In genomic region chr7:124171992-124172391, GRCm38 (mm10) we compare ENCODE assay signal across 14 mouse cellular contexts.
A peak's percentile ranks its signal among the peaks of the same experiment; 100 is the strongest.
DNase-seq lines count a peak whose midpoint lies in the region; ATAC-seq and TF ChIP-seq lines count a peak whose summit lies in the region.
"Had no signal": no experiment of that assay in that cellular context is flagged by ENCODE, and none has a peak within 500 bp of the region (broad histone marks: within the 10 kb centered on the region; RNA-seq: fewer than 3 reads in every experiment).

No protein-coding gene starts in this region.

- intact Hi-C loops in heart, postnatal 14 days (cut with DNase I): no loop called here

- no peak for TF ChIP-seq POLR2A in thymus, adult 2 months (IDR thresholded peaks at IDR 0.05; ENCODE audit: control insufficient read depth, extremely low read depth, insufficient read depth, low read length, poor library complexity)

- no peak for TF ChIP-seq CTCF in thymus, adult 2 months (IDR thresholded peaks at IDR 0.05; ENCODE audit: borderline replicate concordance, control insufficient read depth, extremely low read depth, insufficient read depth, low read length, poor library complexity)

- no peaks in the 10 kb centered on the region for H3K36me3 ChIP-seq in kidney, embryonic 15.5 days
- no peaks in the 10 kb centered on the region for H3K36me3 ChIP-seq in thymus, adult 2 months (ENCODE audit: control insufficient read depth, insufficient read depth, low read length)
- H3K36me3 ChIP-seq: hindbrain, embryonic 15.5 days had no signal

- H3K27me3 ChIP-seq in kidney, embryonic 15.5 days: no peaks in the 10 kb centered on the region
- no peaks in the 10 kb centered on the region for H3K27me3 ChIP-seq in thymus, adult 2 months (ENCODE audit: control insufficient read depth, insufficient read depth, low read length)
- H3K27me3 ChIP-seq: hindbrain, embryonic 15.5 days had no signal

- H3K4me1 ChIP-seq in kidney, embryonic 15.5 days: no peaks in the 10 kb centered on the region
- no peaks in the 10 kb centered on the region for H3K4me1 ChIP-seq in thymus, adult 2 months (replicated peaks; ENCODE audit: control insufficient read depth, insufficient read depth, low read length)
- H3K4me1 ChIP-seq: hindbrain, embryonic 15.5 days had no signal

- no peak overlapping the region for H3K27ac ChIP-seq in kidney, embryonic 15.5 days
- H3K27ac ChIP-seq in thymus, adult 2 months (ENCODE audit: control insufficient read depth, insufficient read depth, low read length): no peak overlapping the region
- H3K27ac ChIP-seq: hindbrain, embryonic 15.5 days had no signal

- no peaks in the 10 kb centered on the region for H3K9me3 ChIP-seq in kidney, embryonic 15.5 days (replicated peaks)
- H3K9me3 ChIP-seq: hindbrain, embryonic 15.5 days had no signal

- no peak overlapping the region for H3K4me3 ChIP-seq in kidney, embryonic 15.5 days (replicated peaks)
- no peak overlapping the region for H3K4me3 ChIP-seq in thymus, adult 2 months (ENCODE audit: control insufficient read depth, insufficient read depth, low read length)
- H3K4me3 ChIP-seq: hindbrain, embryonic 15.5 days; myocyte had no signal

- DNase-seq in cerebellum, postnatal 10 days: peak; percentile 78 to 80
- DNase-seq in cerebellum, adult 8-10 months: no peak
- DNase-seq in kidney, adult 18-20 months: peak; percentile 10
- peak; percentile 71 for DNase-seq in brain, adult 2 months (ENCODE audit: low read depth, low spot score)
- DNase-seq in kidney, postnatal 4 days: peak; percentile 24 to 38
- DNase-seq in heart, postnatal 14 days: no peak
- DNase-seq in thymus, adult 2 months: no peak
- DNase-seq: adrenal gland, postnatal 14 days; lung, adult 18-20 months; lung, postnatal 36 days had no signal

- no peak overlapping the region for H3K4me2 ChIP-seq in kidney, embryonic 15.5 days
- H3K4me2 ChIP-seq: hindbrain, embryonic 15.5 days; midbrain, embryonic 11.5 days had no signal

- H3K9ac ChIP-seq in kidney, embryonic 15.5 days: no peak overlapping the region
- H3K9ac ChIP-seq: hindbrain, embryonic 15.5 days had no signal

- no peak for ATAC-seq in kidney, embryonic 15.5 days (replicated peaks; ENCODE audit: low FRiP score)

Comparison
In these comparisons a context has a peak if more than half of its experiments do, and no peak if none do; other contexts are left out.
1. DNase-seq: peak in cerebellum, postnatal 10 days (2 of 2), kidney, adult 18-20 months (single experiment), brain, adult 2 months (single experiment) and kidney, postnatal 4 days (2 of 2); none in cerebellum, adult 8-10 months (single experiment), heart, postnatal 14 days (0 of 2) and thymus, adult 2 months (single experiment).